In the genomic region with DNA sequence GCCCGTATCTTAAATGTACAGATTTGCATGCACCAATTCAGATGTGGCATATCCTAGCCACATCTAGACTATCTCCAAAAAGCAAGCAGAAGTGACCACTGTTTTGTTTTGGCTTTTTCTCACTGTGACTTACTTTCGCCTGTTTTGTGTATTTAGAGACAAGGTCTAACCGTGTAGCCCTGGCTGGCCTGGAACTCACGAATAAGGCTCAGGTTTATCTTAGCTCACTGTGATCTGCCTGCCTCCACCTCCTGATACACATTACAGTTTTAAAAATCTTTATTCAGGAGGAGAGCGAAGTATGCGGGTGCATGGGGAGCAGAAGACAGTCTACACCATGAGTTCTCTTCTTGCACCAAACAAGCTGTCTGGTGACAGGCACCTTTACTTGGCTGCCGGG, we compare ENCODE assay signal across 15 mouse cellular contexts.
"Had no signal": no experiment of that assay in that cellular context is flagged by ENCODE, and none has a peak within 500 bp of the region (broad histone marks: within the 10 kb centered on the region; RNA-seq: fewer than 3 reads in every experiment).

No protein-coding gene starts in this region.

- H3K9me3 ChIP-seq: midbrain, embryonic 10.5 days; midbrain, embryonic 12.5 days; neural tube, embryonic 13.5 days; neural tube, embryonic 15.5 days had no signal

- H3K9ac ChIP-seq: lung, embryonic 14.5 days had no signal

- DNase-seq: lung, adult 18-20 months; lung, embryonic 14.5 days; lung, postnatal 10 days; lung, postnatal 4 days; midbrain, embryonic 14.5 days; right cerebral cortex, postnatal 14 days; spleen, adult 18-20 months; thymus, adult 18-20 months; thymus, postnatal 14 days; thymus, postnatal 36 days had no signal

- ATAC-seq: midbrain, embryonic 16.5 days had no signal

- H3K36me3 ChIP-seq: neural tube, embryonic 15.5 days had no signal

- H3K27me3 ChIP-seq: neural tube, embryonic 15.5 days had no signal

- H3K27ac ChIP-seq: midbrain, embryonic 10.5 days had no signal
